8 mouse cellular contexts compared by ENCODE assay signal in the genomic region with DNA sequence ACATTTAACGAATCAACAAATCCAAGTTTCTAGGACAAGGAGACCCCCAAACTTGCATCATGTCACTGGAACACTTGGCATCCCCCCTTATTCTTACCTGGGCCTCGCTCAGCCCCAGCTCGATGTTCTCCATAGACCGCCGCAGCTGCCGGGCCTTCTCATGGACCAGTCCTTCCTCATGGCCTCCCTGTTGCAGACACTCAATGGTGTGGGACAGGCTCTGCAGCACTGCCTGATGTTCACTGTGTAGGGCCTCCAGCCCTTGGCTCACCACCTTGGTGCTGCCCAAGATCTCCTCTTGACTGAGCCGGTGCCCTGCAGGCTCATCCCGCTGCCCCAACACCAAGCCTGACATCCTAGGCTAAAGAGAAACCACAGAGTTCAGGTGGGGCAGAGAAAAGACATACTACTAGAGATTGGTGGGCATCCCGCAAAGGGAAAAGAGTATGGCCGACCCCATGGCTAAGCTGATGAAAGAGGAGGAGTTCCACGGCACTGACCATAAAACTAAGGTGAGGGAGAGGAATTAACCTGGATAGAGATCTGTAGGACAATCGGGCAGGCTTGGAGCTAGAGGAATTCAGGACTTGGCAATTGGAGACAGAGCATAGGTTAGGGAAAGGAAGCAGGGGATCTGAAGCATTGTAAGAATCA. TPM values are rescaled to one million over a fixed set of nuclear protein-coding genes. Genes with fewer than 3 reads are reported as not detected.
A peak's percentile ranks its signal among the peaks of the same experiment; 100 is the strongest.
DNase-seq lines count a peak whose midpoint lies in the region; ATAC-seq and TF ChIP-seq lines count a peak whose summit lies in the region.

No protein-coding gene starts in this region.

- H3K9me3 ChIP-seq in kidney, embryonic 16.5 days (ENCODE audit: low read length) = no peaks in the 10 kb centered on the region
- no peaks in the 10 kb centered on the region for H3K9me3 ChIP-seq in forebrain, embryonic 12.5 days
- H3K9me3 ChIP-seq in limb, embryonic 12.5 days = no peaks in the 10 kb centered on the region
- no peaks in the 10 kb centered on the region for H3K9me3 ChIP-seq in neural tube, embryonic 15.5 days (replicated peaks)

- peak overlapping the region; percentile 83 for H3K9ac ChIP-seq in kidney, embryonic 16.5 days (replicated peaks; ENCODE audit: low read length)
- H3K9ac ChIP-seq in forebrain, embryonic 12.5 days = peak overlapping the region; percentile 85
- H3K9ac ChIP-seq in limb, embryonic 12.5 days (replicated peaks) = 0 out of 2 replicates have a peak overlapping the region, but pooled peaks have one; percentile 66
- H3K9ac ChIP-seq in neural tube, embryonic 15.5 days (replicated peaks) = peak overlapping the region; percentile 69

- no peak for ATAC-seq in kidney, embryonic 16.5 days (ENCODE audit: low FRiP score, low TSS enrichment)
- ATAC-seq in forebrain, embryonic 12.5 days (ENCODE audit: low FRiP score) = no peak
- ATAC-seq in limb, embryonic 12.5 days (ENCODE audit: insufficient number of reproducible peaks, insufficient read depth, low FRiP score, low TSS enrichment, low read depth) = no peak
- no peak for ATAC-seq in neural tube, embryonic 15.5 days (ENCODE audit: low FRiP score)

- peak overlapping the region; percentile 98 for H3K4me2 ChIP-seq in kidney, embryonic 16.5 days (replicated peaks; ENCODE audit: low read depth, low read length)
- H3K4me2 ChIP-seq in forebrain, embryonic 12.5 days = peak overlapping the region; percentile 83
- peak overlapping the region; percentile 88 for H3K4me2 ChIP-seq in limb, embryonic 12.5 days
- H3K4me2 ChIP-seq in neural tube, embryonic 15.5 days = peak overlapping the region; percentile 86

- H3K27me3 ChIP-seq in kidney, embryonic 16.5 days (ENCODE audit: insufficient read depth, low read length) = no peaks in the 10 kb centered on the region
- H3K27me3 ChIP-seq in forebrain, embryonic 12.5 days = no peaks in the 10 kb centered on the region
- no peaks in the 10 kb centered on the region for H3K27me3 ChIP-seq in limb, embryonic 12.5 days
- H3K27me3 ChIP-seq in neural tube, embryonic 15.5 days (replicated peaks) = no peaks in the 10 kb centered on the region

- intact Hi-C loops in left cerebral cortex, postnatal 14 days (cut with DNase I) = no loop called here

- H3K4me1 ChIP-seq in kidney, embryonic 16.5 days (ENCODE audit: insufficient read depth, low read length) = peaks cover 28% of the 10 kb centered on the region
- peaks cover 22% of the 10 kb centered on the region for H3K4me1 ChIP-seq in forebrain, embryonic 12.5 days
- peaks cover 23% of the 10 kb centered on the region for H3K4me1 ChIP-seq in limb, embryonic 12.5 days (replicated peaks)
- H3K4me1 ChIP-seq in neural tube, embryonic 15.5 days = peaks cover 33% of the 10 kb centered on the region
- peaks cover 8% of the 10 kb centered on the region for H3K4me1 ChIP-seq in lung, adult 2 months (ENCODE audit: control insufficient read depth, insufficient read depth, low read length)

- peaks cover 19% of the 10 kb centered on the region; the same call in 1 of the 2 replicates for H3K36me3 ChIP-seq in kidney, embryonic 16.5 days (ENCODE audit: insufficient read depth, low read length)
- H3K36me3 ChIP-seq in forebrain, embryonic 12.5 days (replicated peaks) = peaks cover 45% of the 10 kb centered on the region
- H3K36me3 ChIP-seq in limb, embryonic 12.5 days = peaks cover 48% of the 10 kb centered on the region
- peaks cover 37% of the 10 kb centered on the region for H3K36me3 ChIP-seq in neural tube, embryonic 15.5 days

- peak overlapping the region; percentile 96 for H3K4me3 ChIP-seq in kidney, embryonic 16.5 days (ENCODE audit: low read length)
- H3K4me3 ChIP-seq in forebrain, embryonic 12.5 days (replicated peaks) = peak overlapping the region; percentile 81; the same call in 1 of the 2 replicates
- peak overlapping the region; percentile 77 for H3K4me3 ChIP-seq in limb, embryonic 12.5 days (replicated peaks)
- H3K4me3 ChIP-seq in neural tube, embryonic 15.5 days (replicated peaks) = peak overlapping the region; percentile 83
- no peak overlapping the region for H3K4me3 ChIP-seq in lung, adult 2 months (replicated peaks; ENCODE audit: extremely low read depth, low read depth, low read length)

- no peak for TF ChIP-seq CTCF in lung, adult 2 months (IDR thresholded peaks at IDR 0.05; ENCODE audit: insufficient read depth, low read length)

- 79% methylated on average over 12 of the region's 12 CpGs for WGBS in kidney, embryonic 16.5 days
- 90% methylated on average over 12 of the region's 12 CpGs for WGBS in forebrain, embryonic 12.5 days
- 86% methylated on average over 12 of the region's 12 CpGs for whole genome bisulfite sequencing in limb, embryonic 12.5 days
- 89% methylated on average over 12 of the region's 12 CpGs for WGBS in neural tube, embryonic 15.5 days
- WGBS in lung, adult 2 months = 85% methylated on average over 12 of the region's 12 CpGs

- no peak for DNase-seq in kidney, adult 11 months
- DNase-seq in left cerebral cortex, postnatal 14 days (ENCODE audit: low spot score in 2 of 2) = no peak
- no peak for DNase-seq in lung, adult 2 months
- no peak for DNase-seq in cerebellum, postnatal 4 days (ENCODE audit: low spot score in 2 of 2)

- peak overlapping the region; percentile 81 for H3K27ac ChIP-seq in kidney, embryonic 16.5 days (ENCODE audit: low read length)
- no peak overlapping the region for H3K27ac ChIP-seq in forebrain, embryonic 12.5 days
- H3K27ac ChIP-seq in limb, embryonic 12.5 days = no peak overlapping the region
- no peak overlapping the region for H3K27ac ChIP-seq in neural tube, embryonic 15.5 days (replicated peaks)

- TF ChIP-seq POLR2A in lung, adult 2 months (IDR thresholded peaks at IDR 0.05; ENCODE audit: borderline replicate concordance, extremely low read depth, low read depth, low read length) = no peak

RNA-seq across cellular contexts. Expression of a gene that starts 1.5 kb away (rescaled TPM):
- polyA plus RNA-seq in kidney, embryonic 16.5 days (2015; fragmentation: Nextera tagmentation; extraction: Ambion mirVana) = 49.7 and 58.0 TPM in 2 replicates
- 39.0 and 42.5 TPM in 2 replicates for polyA plus RNA-seq in forebrain, embryonic 12.5 days (2016; fragmentation: Nextera tagmentation; extraction: Ambion mirVana)
- 27.2 and 27.6 TPM in 2 replicates for polyA plus RNA-seq in limb, embryonic 12.5 days (2016; fragmentation: Nextera tagmentation; extraction: Ambion mirVana)
- polyA plus RNA-seq in neural tube, embryonic 15.5 days (2015; fragmentation: Nextera tagmentation; extraction: Ambion mirVana) = 31.8 and 32.3 TPM in 2 replicates
- total RNA-seq in left cerebral cortex, postnatal 14 days (2021) = 10 to 100 TPM; 15.8 to 16.5 TPM
- polyA plus RNA-seq in lung, adult 2 months (2012; rRNA removed) = 22.6 and 24.1 TPM in 2 replicates

RNA-seq across cellular contexts. Expression of a gene that starts 1.8 kb away (rescaled TPM):
- polyA plus RNA-seq in kidney, embryonic 16.5 days (2015; fragmentation: Nextera tagmentation; extraction: Ambion mirVana) = 118 and 123 TPM in 2 replicates
- 76.6 and 102 TPM in 2 replicates for polyA plus RNA-seq in forebrain, embryonic 12.5 days (2016; fragmentation: Nextera tagmentation; extraction: Ambion mirVana)
- 99.5 and 112 TPM in 2 replicates for polyA plus RNA-seq in limb, embryonic 12.5 days (2016; fragmentation: Nextera tagmentation; extraction: Ambion mirVana)
- 64.9 and 80.5 TPM in 2 replicates for polyA plus RNA-seq in neural tube, embryonic 15.5 days (2015; fragmentation: Nextera tagmentation; extraction: Ambion mirVana)
- total RNA-seq in left cerebral cortex, postnatal 14 days (2021) = 10 to 100 TPM; 45.6 to 54.2 TPM
- polyA plus RNA-seq in lung, adult 2 months (2012; rRNA removed) = 52.1 and 61.5 TPM in 2 replicates

RNA-seq across cellular contexts. Expression of a gene that starts 5.9 kb away (rescaled TPM):
- polyA plus RNA-seq in kidney, embryonic 16.5 days (2015; fragmentation: Nextera tagmentation; extraction: Ambion mirVana) = 62.2 and 68.2 TPM in 2 replicates
- polyA plus RNA-seq in forebrain, embryonic 12.5 days (2016; fragmentation: Nextera tagmentation; extraction: Ambion mirVana) = 46.5 and 47.8 TPM in 2 replicates
- polyA plus RNA-seq in limb, embryonic 12.5 days (2016; fragmentation: Nextera tagmentation; extraction: Ambion mirVana) = 56.1 and 60.1 TPM in 2 replicates
- polyA plus RNA-seq in neural tube, embryonic 15.5 days (2015; fragmentation: Nextera tagmentation; extraction: Ambion mirVana) = 37.1 and 40.1 TPM in 2 replicates
- total RNA-seq in left cerebral cortex, postnatal 14 days (2021) = 10 to 100 TPM; 30.2 to 33.4 TPM
- 40.1 and 45.7 TPM in 2 replicates for polyA plus RNA-seq in lung, adult 2 months (2012; rRNA removed)

RNA-seq across cellular contexts. Expression of a gene that starts 15.0 kb away (rescaled TPM):
- polyA plus RNA-seq in kidney, embryonic 16.5 days (2015; fragmentation: Nextera tagmentation; extraction: Ambion mirVana) = 153 and 157 TPM in 2 replicates
- 55.3 and 56.4 TPM in 2 replicates for polyA plus RNA-seq in forebrain, embryonic 12.5 days (2016; fragmentation: Nextera tagmentation; extraction: Ambion mirVana)
- 156 and 165 TPM in 2 replicates for polyA plus RNA-seq in limb, embryonic 12.5 days (2016; fragmentation: Nextera tagmentation; extraction: Ambion mirVana)
- 29.3 and 41.7 TPM in 2 replicates for polyA plus RNA-seq in neural tube, embryonic 15.5 days (2015; fragmentation: Nextera tagmentation; extraction: Ambion mirVana)
- 10 to 100 TPM; 13.8 to 13.9 TPM for total RNA-seq in left cerebral cortex, postnatal 14 days (2021)
- polyA plus RNA-seq in lung, adult 2 months (2012; rRNA removed) = 52.6 and 57.3 TPM in 2 replicates

RNA-seq across cellular contexts. Expression of a gene that starts 29.9 kb away (rescaled TPM):
- 69.2 and 69.6 TPM in 2 replicates for polyA plus RNA-seq in kidney, embryonic 16.5 days (2015; fragmentation: Nextera tagmentation; extraction: Ambion mirVana)
- 54.4 and 57.6 TPM in 2 replicates for polyA plus RNA-seq in forebrain, embryonic 12.5 days (2016; fragmentation: Nextera tagmentation; extraction: Ambion mirVana)
- 68.8 and 70.0 TPM in 2 replicates for polyA plus RNA-seq in limb, embryonic 12.5 days (2016; fragmentation: Nextera tagmentation; extraction: Ambion mirVana)
- 53.5 and 59.1 TPM in 2 replicates for polyA plus RNA-seq in neural tube, embryonic 15.5 days (2015; fragmentation: Nextera tagmentation; extraction: Ambion mirVana)
- total RNA-seq in left cerebral cortex, postnatal 14 days (2021) = 10 to 100 TPM; 14.1 to 15.7 TPM
- polyA plus RNA-seq in lung, adult 2 months (2012; rRNA removed) = 27.3 and 30.8 TPM in 2 replicates
